Mouse (Mus musculus): Measurements from ENCODE around the gene Arhgef16. TPM values are rescaled to one million over a fixed set of nuclear protein-coding genes. Genes with fewer than 3 reads are reported as not detected.

Gene Arhgef16
- 3.7 and 5.0 TPM in 2 replicates for polyA plus RNA-seq (2012; rRNA removed)

GRCm38 (mm10) chr4:154301466-154301881 lies at the start of gene Arhgef16:
Gene Arhgef16, minus strand, starts transcription at chr4:154301676.

DNA sequence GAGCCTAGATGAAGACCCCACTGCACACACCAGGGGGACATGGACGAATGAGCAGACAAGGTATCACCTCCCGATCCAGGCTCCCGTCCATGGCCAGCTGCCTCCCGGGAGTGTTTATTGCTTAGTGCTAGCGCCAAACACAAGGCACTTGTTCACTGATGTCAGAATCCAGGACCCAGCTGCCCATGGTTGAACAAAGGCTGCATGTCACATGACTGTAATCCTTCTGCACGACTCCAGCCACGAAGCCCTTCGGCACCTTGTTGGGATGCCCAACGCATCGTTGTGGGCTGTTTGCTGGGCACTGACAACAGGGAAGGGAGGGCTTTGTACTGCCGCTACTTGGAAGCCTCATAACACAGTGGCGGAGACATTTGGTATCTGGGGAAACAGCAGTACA lies 34.3 kb upstream of the Arhgef16 start, which contains the start of gene B230104I21Rik:
Gene B230104I21Rik (plus strand): TSS at position 367 of the 400 bp plus-strand sequence.

Other genes starting within 250 kb of the Arhgef16 start
- gene Trp73, start 161.5 kb downstream of the Arhgef16 start, polyA plus RNA-seq (2012; rRNA removed): 0.01 and 0.05 TPM in 2 replicates
- gene Wrap73, start 159.3 kb downstream of the Arhgef16 start, polyA plus RNA-seq (2012; rRNA removed): 11.9 and 13.9 TPM in 2 replicates
- gene Tprgl, start 141.0 kb downstream of the Arhgef16 start, polyA plus RNA-seq (2012; rRNA removed): 46.7 and 50.8 TPM in 2 replicates
- gene Megf6, start 130.9 kb downstream of the Arhgef16 start, polyA plus RNA-seq (2012; rRNA removed): 1.6 TPM in 2 replicates
- gene B230104I21Rik, start 34.5 kb upstream of the Arhgef16 start, polyA plus RNA-seq (2012; rRNA removed): not detected in 2 replicates

Data from liver, embryonic 18 days (tissue).